Mouse (Mus musculus) midbrain, postnatal 0 days (tissue): ENCODE results near the gene Gak. TPM values are rescaled to one million over a fixed set of nuclear protein-coding genes. Genes with fewer than 3 reads are reported as not detected.

Source experiments
- ATAC-seq: fragments of 200-750 bp; cut with Nextera tagmentation; 2 replicates; pipeline ENCODE4 v1.8.0; 2017; ENCODE audit warnings: moderate number of reproducible peaks, mild to moderate bottlenecking, moderate TSS enrichment, moderate library complexity; ENCODE audit not compliant: low FRiP score
- DNase-seq: peaks from one replicate; pipeline ENCODE4 v3.0.0-alpha.2; 2015; ENCODE audit warnings: low spot score
- H3K27ac ChIP-seq: fragments of 300-500 bp; sonication (generic); 2 replicates; pipeline ENCODE4 v1.5.1; 2014; ENCODE audit warnings: low read depth, mild to moderate bottlenecking, low read length, mixed read lengths
- H3K27me3 ChIP-seq: fragments of 300-500 bp; sonication (generic); 2 replicates; pipeline ENCODE4 v1.6.1; 2014; ENCODE audit warnings: low read length, control low read depth, mixed read lengths; ENCODE audit not compliant: insufficient read depth
- H3K36me3 ChIP-seq: fragments of 300-500 bp; sonication (generic); 2 replicates; pipeline ENCODE4 v1.6.1; 2014; ENCODE audit warnings: low read length, control low read depth, mixed read lengths; ENCODE audit not compliant: insufficient read depth
- H3K4me1 ChIP-seq: fragments of 300-500 bp; sonication (generic); 2 replicates; pipeline ENCODE4 v1.6.1; 2014; ENCODE audit warnings: mild to moderate bottlenecking, control low read depth, antibody characterized with exemption, low read length, mixed read lengths; ENCODE audit not compliant: insufficient read depth
- H3K4me2 ChIP-seq: fragments of 300-500 bp; sonication (generic); 2 replicates; pipeline ENCODE4 v1.6.1; 2014; ENCODE audit warnings: low read depth, mild to moderate bottlenecking, low read length, mixed read lengths; ENCODE audit not compliant: poor library complexity, severe bottlenecking
- H3K4me3 ChIP-seq: fragments of 300-500 bp; sonication (generic); 2 replicates; pipeline ENCODE4 v1.5.1; 2014; ENCODE audit warnings: low read depth, mild to moderate bottlenecking, low read length, moderate library complexity
- H3K9ac ChIP-seq: fragments of 300-500 bp; sonication (generic); replicated peaks from 2 replicates; pipeline ENCODE4 v1.6.1; 2014; ENCODE audit warnings: mild to moderate bottlenecking, low read length, moderate library complexity, mixed read lengths; ENCODE audit not compliant: poor library complexity, severe bottlenecking
- H3K9me3 ChIP-seq: fragments of 300-500 bp; sonication (generic); 2 replicates; pipeline ENCODE4 v1.6.1; 2016; ENCODE audit warnings: low read length, control low read depth
- CTCF ChIP-seq: IDR thresholded peaks from 2 replicates; pipeline ENCODE4 v1.5.1; 2016; ENCODE audit warnings: antibody characterized with exemption, mild to moderate bottlenecking
- WGBS: fragments of 180-500 bp; shearing (Covaris S2); extraction: QIAGEN DNeasy Blood & Tissue Kit; methylation state at CpG from one replicate; pipeline ENCODE4 v1.1.7; 2014; 5-methylcytosine and 5-hydroxymethylcytosine counted together
- polyA plus RNA-seq: library from polyadenylated mRNA; unstranded; fragments of >200 nt; fragmentation: Nextera tagmentation; extraction: Ambion mirVana; gene quantifications from 2 replicates; pipeline ENCODE4 v1.2.1, GENCODE M21; 2015
- total RNA-seq: library from RNA; depleted of rRNA; stranded (reverse); fragments of >200 nt; gene quantifications from 2 replicates; pipeline ENCODE4 v1.2.3, GENCODE M21; 2014; rRNA removed

The Gak gene
- total RNA-seq: 76.7 and 77.1 TPM in 2 replicates
- polyA plus RNA-seq: 46.1 and 48.6 TPM in 2 replicates

- Histone ChIP-seq H3K27me3 (no peaks in the 10 kb centered on the region), H3K4me1 (peaks cover 5% of the 10 kb centered on the region; the same call in 1 of the 2 replicates), H3K27ac (peak within 1 kb of the TSS; percentile 89), H3K9ac (peak within 1 kb of the TSS; percentile 97), H3K9me3 (no peaks in the 10 kb centered on the region), H3K36me3 (no peaks in the 10 kb centered on the region), H3K4me2 (peak within 1 kb of the TSS; percentile 62), H3K4me3 (peak within 1 kb of the TSS; percentile 91)
- no peak for TF ChIP-seq CTCF
- under 1% methylated on average over 58 of the region's 58 CpGs for WGBS
- ATAC-seq (peak; percentile 97), DNase-seq (peak; percentile 96)
Measured at GRCm38 (mm10) chr5:108629634-108630483, at the start of gene Gak, which contains the start of gene Tmem175. Gene Gak (minus strand): TSS chr5:108629755. Gene Tmem175 (plus strand): TSS chr5:108629770.

GRCm38 (mm10) chr5:108678296-108678854 lies 48.8 kb upstream of the Gak start:
- ATAC-seq: no peak
- peak overlapping the region; percentile 93 for H3K27ac ChIP-seq

GRCm38 (mm10) chr5:108677605-108678295 lies 48.2 kb upstream of the Gak start:
- peak overlapping the region; percentile 57 for H3K4me2 ChIP-seq
- peaks cover 15% of the 10 kb centered on the region for H3K4me1 ChIP-seq
- ATAC-seq (peak; percentile 89), DNase-seq (peak; percentile 89)
- peak overlapping the region; percentile 72 for H3K9ac ChIP-seq
- H3K4me3 ChIP-seq: peak overlapping the region; percentile 32
- 3% methylated on average over 25 of the region's 25 CpGs for WGBS
- H3K36me3 ChIP-seq: no peaks in the 10 kb centered on the region; the same call in 1 of the 2 replicates
- peak; percentile 39; the same call in 1 of the 2 replicates for TF ChIP-seq CTCF
- no peaks in the 10 kb centered on the region for H3K9me3 ChIP-seq
- peak overlapping the region; percentile 93 for H3K27ac ChIP-seq
- H3K27me3 ChIP-seq: no peaks in the 10 kb centered on the region

More at GRCm38 (mm10) chr5:108678296-108678854, 48.8 kb upstream of the Gak start:
- H3K4me1 ChIP-seq: peaks cover 15% of the 10 kb centered on the region
- H3K4me3 ChIP-seq: no peak overlapping the region
- H3K27me3 ChIP-seq: no peaks in the 10 kb centered on the region
- no peaks in the 10 kb centered on the region for H3K9me3 ChIP-seq
- H3K4me2 ChIP-seq: no peak overlapping the region
- no peak for TF ChIP-seq CTCF
- H3K36me3 ChIP-seq: 0 out of 2 replicates have a peak, but pooled peaks cover 4% of the 10 kb centered on the region
- WGBS: 93% methylated on average over 6 of the region's 6 CpGs
- H3K9ac ChIP-seq: no peak overlapping the region
- DNase-seq: no peak

- peak; percentile 52 for TF ChIP-seq CTCF
- Histone ChIP-seq H3K9ac (peak overlapping the region; percentile 72; the same call in 1 of the 2 replicates), H3K4me1 (peaks cover 15% of the 10 kb centered on the region), H3K4me3 (peak overlapping the region; percentile 32), H3K27me3 (no peaks in the 10 kb centered on the region), H3K9me3 (no peaks in the 10 kb centered on the region), H3K4me2 (peak overlapping the region; percentile 57), H3K27ac (peak overlapping the region; percentile 93), H3K36me3 (peaks cover 7% of the 10 kb centered on the region)
- DNase-seq (peak; percentile 42), ATAC-seq (peak; percentile 62)
- WGBS: 8% methylated on average over 5 of the region's 5 CpGs
Measured at GRCm38 (mm10) chr5:108676772-108677498, 47.4 kb upstream of the Gak start.

- Histone ChIP-seq H3K9ac (no peak within 1 kb of the TSS), H3K4me3 (no peak within 1 kb of the TSS), H3K27me3 (no peaks in the 10 kb centered on the region), H3K27ac (no peak within 1 kb of the TSS), H3K4me2 (no peak within 1 kb of the TSS), H3K9me3 (no peaks in the 10 kb centered on the region), H3K36me3 (peaks cover 7% of the 10 kb centered on the region), H3K4me1 (peaks cover 15% of the 10 kb centered on the region)
- ATAC-seq: no peak
- DNase-seq: no peak
- TF ChIP-seq CTCF: no peak
- 78% methylated on average over 9 of the region's 9 CpGs for WGBS
Measured at GRCm38 (mm10) chr5:108675251-108675816, 45.8 kb upstream of the Gak start, which contains the start of gene Slc26a1. Gene Slc26a1 (minus strand): TSS chr5:108675569.
